Mouse (Mus musculus): ENCODE results near the gene Farsa. TPM values are rescaled to one million over a fixed set of nuclear protein-coding genes. Genes with fewer than 3 reads are reported as not detected.
"Not testable (repeated sequence)": the region's sequence is repeated elsewhere in the genome, so short reads cannot be mapped to it uniquely, and the experiment has no call there.

Farsa gene
- 108 and 126 TPM in 2 replicates for total RNA-seq (2017)

DNA sequence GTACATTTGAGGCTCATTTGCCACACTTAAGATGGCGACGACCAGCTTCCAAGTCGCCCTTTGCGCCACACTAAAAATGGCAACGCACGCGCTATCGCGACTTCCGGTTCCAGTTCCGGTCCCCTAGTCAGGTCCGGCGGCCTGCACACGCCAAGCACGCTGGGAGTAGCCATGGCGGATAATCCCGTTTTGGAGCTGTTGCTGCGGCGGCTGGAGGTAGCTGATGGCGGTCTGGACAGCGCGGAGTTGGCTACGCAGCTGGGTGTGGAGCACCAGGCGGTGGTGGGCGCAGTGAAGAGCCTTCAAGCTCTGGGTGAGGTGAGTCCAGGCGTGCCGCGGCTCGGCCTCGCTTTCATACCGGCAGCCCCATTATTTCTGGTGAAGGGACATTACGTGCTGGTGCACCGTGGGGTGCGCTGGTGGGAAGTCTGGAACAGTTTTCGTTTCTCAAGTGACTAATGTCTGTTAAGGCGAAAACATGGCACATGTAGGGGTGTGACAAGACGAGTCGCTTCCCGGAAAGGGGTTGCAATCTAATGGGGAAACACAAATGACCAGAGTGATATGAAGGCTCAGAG is at the start of gene Farsa:
TSS of gene Farsa (plus strand) at position 126 of the 578 bp plus-strand sequence.
- ATAC-seq (replicated peaks in 1 of 2; ENCODE audit: insufficient read depth in 1 of 2, low FRiP score in 2 of 2, low TSS enrichment in 1 of 2, low read depth in 1 of 2, poor library complexity in 2 of 2, severe bottlenecking in 2 of 2): peak; percentile 96

- no peak for ATAC-seq (replicated peaks in 1 of 2; ENCODE audit: insufficient read depth in 1 of 2, low FRiP score in 2 of 2, low TSS enrichment in 1 of 2, low read depth in 1 of 2, poor library complexity in 2 of 2, severe bottlenecking in 2 of 2)
Observed at GRCm38 (mm10) chr8:84809109-84809940, 47.5 kb upstream of the Farsa start.

DNA sequence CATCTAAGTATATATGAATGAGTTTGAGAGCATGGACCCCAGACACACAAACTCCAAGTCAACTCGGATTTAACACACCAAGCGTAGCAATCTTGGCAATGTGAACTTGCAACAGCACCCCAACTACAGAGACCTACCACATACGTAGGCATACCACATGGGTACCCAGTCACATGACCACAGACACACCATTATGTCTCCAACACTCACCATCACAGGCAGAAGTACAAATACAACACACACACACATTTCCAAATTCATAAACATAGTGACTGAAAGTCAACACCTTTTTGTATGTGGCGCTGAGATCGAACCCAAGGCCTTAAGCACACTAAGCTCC is 46.9 kb upstream of the Farsa start:
- ATAC-seq (replicated peaks in 1 of 2; ENCODE audit: insufficient read depth in 1 of 2, low FRiP score in 2 of 2, low TSS enrichment in 1 of 2, low read depth in 1 of 2, poor library complexity in 2 of 2, severe bottlenecking in 2 of 2): no peak

GRCm38 (mm10) chr8:84810896-84811295 is 45.9 kb upstream of the Farsa start:
- peak; percentile 43 to 62; a peak in 3 of 4 replicates for ATAC-seq (replicated peaks in 1 of 2; ENCODE audit: insufficient read depth in 1 of 2, low FRiP score in 2 of 2, low TSS enrichment in 1 of 2, low read depth in 1 of 2, poor library complexity in 2 of 2, severe bottlenecking in 2 of 2)

DNA sequence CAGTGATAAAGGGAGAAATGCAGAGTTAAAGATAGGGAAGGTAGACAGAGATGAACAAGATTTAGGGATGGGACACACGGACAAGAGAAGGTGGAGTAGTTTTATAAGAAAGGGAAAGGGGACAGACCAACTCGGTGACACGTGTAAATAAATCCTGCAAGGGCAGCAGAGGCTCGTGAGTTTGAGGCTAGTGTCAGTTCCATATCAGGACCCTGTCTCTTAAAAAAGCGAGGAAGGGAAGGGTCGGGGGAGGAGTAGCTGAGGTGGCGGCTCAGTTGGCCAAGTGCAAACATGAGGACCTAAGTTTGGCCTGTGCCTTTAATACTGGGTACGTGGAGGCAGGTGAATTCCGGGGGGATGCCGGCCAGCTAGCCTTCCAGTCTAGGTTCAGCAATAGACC is 45.5 kb upstream of the Farsa start:
- no peak for ATAC-seq (replicated peaks in 1 of 2; ENCODE audit: insufficient read depth in 1 of 2, low FRiP score in 2 of 2, low TSS enrichment in 1 of 2, low read depth in 1 of 2, poor library complexity in 2 of 2, severe bottlenecking in 2 of 2)

- peak; percentile 62 to 68; a peak in 3 of 4 replicates for ATAC-seq (replicated peaks in 1 of 2; ENCODE audit: insufficient read depth in 1 of 2, low FRiP score in 2 of 2, low TSS enrichment in 1 of 2, low read depth in 1 of 2, poor library complexity in 2 of 2, severe bottlenecking in 2 of 2)
Observed at GRCm38 (mm10) chr8:84813059-84813458, 43.7 kb upstream of the Farsa start.

- no peak for ATAC-seq (replicated peaks in 1 of 2; ENCODE audit: insufficient read depth in 1 of 2, low FRiP score in 2 of 2, low TSS enrichment in 1 of 2, low read depth in 1 of 2, poor library complexity in 2 of 2, severe bottlenecking in 2 of 2)
Observed at GRCm38 (mm10) chr8:84813830-84814229, 43.0 kb upstream of the Farsa start.

- ATAC-seq (replicated peaks in 1 of 2; ENCODE audit: insufficient read depth in 1 of 2, low FRiP score in 2 of 2, low TSS enrichment in 1 of 2, low read depth in 1 of 2, poor library complexity in 2 of 2, severe bottlenecking in 2 of 2): no peak
Observed at GRCm38 (mm10) chr8:84814240-84814554, 42.6 kb upstream of the Farsa start.

GRCm38 (mm10) chr8:84814555-84815441 is 42.0 kb upstream of the Farsa start:
- ATAC-seq (replicated peaks in 1 of 2; ENCODE audit: insufficient read depth in 1 of 2, low FRiP score in 2 of 2, low TSS enrichment in 1 of 2, low read depth in 1 of 2, poor library complexity in 2 of 2, severe bottlenecking in 2 of 2): no peak

DNA sequence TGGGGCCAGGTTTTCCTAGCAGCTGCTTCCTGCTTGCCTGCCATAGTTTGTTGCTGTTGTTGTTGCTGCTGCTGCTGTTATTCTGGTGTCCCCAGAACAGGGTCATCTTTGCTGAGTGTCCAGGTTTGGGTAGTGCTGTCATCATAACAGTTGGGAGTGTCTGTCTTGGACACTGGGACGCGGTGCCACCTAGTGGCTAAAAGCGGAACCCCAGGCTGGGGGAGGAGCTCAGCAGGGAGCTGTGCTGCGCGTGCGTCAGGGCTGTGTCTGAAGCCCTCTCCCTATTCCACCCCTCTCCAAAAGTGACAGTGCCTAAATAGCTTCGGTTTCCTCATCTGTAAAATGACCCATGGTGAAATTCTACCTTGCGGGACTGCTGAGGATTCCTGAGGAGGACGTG is 41.2 kb upstream of the Farsa start:
- ATAC-seq (replicated peaks in 1 of 2; ENCODE audit: insufficient read depth in 1 of 2, low FRiP score in 2 of 2, low TSS enrichment in 1 of 2, low read depth in 1 of 2, poor library complexity in 2 of 2, severe bottlenecking in 2 of 2): peak; percentile 87 to 89

DNA sequence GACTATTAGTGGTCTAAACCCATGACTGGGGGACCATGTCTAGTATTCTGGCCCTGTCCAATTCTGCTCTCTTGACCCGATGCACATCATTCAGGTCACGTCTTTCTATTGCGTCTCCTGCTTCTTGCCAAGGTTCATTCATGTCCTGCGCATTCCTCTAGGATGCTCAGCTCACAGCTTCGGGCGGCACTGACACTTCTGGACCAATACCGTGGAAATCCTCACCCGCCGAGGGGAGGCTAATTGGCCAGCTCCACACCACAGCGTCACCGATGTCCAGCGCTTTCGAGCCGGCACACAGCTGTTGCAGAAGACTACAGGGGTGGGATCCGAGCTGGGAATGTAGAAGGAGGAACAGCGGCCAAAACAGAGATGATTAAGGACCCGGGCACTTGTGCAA is 40.7 kb upstream of the Farsa start:
- no peak for ATAC-seq (replicated peaks in 1 of 2; ENCODE audit: insufficient read depth in 1 of 2, low FRiP score in 2 of 2, low TSS enrichment in 1 of 2, low read depth in 1 of 2, poor library complexity in 2 of 2, severe bottlenecking in 2 of 2)

GRCm38 (mm10) chr8:84822723-84823122 is 34.1 kb upstream of the Farsa start, which contains the start of gene Dand5:
Gene Dand5 (minus strand): TSS chr8:84822823.
- no peak for ATAC-seq (replicated peaks in 1 of 2; ENCODE audit: insufficient read depth in 1 of 2, low FRiP score in 2 of 2, low TSS enrichment in 1 of 2, low read depth in 1 of 2, poor library complexity in 2 of 2, severe bottlenecking in 2 of 2)

- peak; percentile 71 to 83 for ATAC-seq (replicated peaks in 1 of 2; ENCODE audit: insufficient read depth in 1 of 2, low FRiP score in 2 of 2, low TSS enrichment in 1 of 2, low read depth in 1 of 2, poor library complexity in 2 of 2, severe bottlenecking in 2 of 2)
Observed at GRCm38 (mm10) chr8:84823653-84824052, 33.1 kb upstream of the Farsa start.

DNA sequence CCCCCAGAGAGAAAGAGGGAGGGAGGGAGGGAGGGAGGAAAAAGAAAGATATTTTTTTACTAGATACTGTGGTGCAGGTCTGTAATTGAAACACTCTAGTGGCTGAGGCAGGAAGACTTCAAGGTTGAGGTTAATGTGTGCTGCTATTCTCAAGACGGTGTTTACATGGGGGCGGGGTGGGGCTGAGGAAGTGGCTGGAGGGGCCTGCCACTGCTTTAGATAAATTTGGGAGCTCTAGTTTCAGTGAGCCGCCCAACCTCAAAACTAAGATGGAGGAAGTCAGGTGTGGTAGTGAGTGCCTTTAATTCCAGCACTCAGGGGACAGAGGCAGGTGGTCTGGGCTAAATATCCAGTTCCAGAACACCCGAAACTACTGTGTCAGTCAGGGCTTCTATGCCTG is 31.2 kb upstream of the Farsa start:
- peak; percentile 42 to 60; a peak in 3 of 4 replicates for ATAC-seq (replicated peaks in 1 of 2; ENCODE audit: insufficient read depth in 1 of 2, low FRiP score in 2 of 2, low TSS enrichment in 1 of 2, low read depth in 1 of 2, poor library complexity in 2 of 2, severe bottlenecking in 2 of 2)

- ATAC-seq (replicated peaks in 1 of 2; ENCODE audit: insufficient read depth in 1 of 2, low FRiP score in 2 of 2, low TSS enrichment in 1 of 2, low read depth in 1 of 2, poor library complexity in 2 of 2, severe bottlenecking in 2 of 2): not testable (repeated sequence)
Observed at GRCm38 (mm10) chr8:84826518-84826917, 30.3 kb upstream of the Farsa start.

- ATAC-seq (replicated peaks in 1 of 2; ENCODE audit: insufficient read depth in 1 of 2, low FRiP score in 2 of 2, low TSS enrichment in 1 of 2, low read depth in 1 of 2, poor library complexity in 2 of 2, severe bottlenecking in 2 of 2): peak; percentile 56 to 79; a peak in 3 of 4 replicates
Observed at GRCm38 (mm10) chr8:84831490-84831889, 25.3 kb upstream of the Farsa start, which contains the start of gene Gadd45gip1. Gene Gadd45gip1 (plus strand): TSS chr8:84831522.

GRCm38 (mm10) chr8:84832034-84832717 is 24.6 kb upstream of the Farsa start:
- ATAC-seq (replicated peaks in 1 of 2; ENCODE audit: insufficient read depth in 1 of 2, low FRiP score in 2 of 2, low TSS enrichment in 1 of 2, low read depth in 1 of 2, poor library complexity in 2 of 2, severe bottlenecking in 2 of 2): peak; percentile 70 to 73
